Mouse (Mus musculus) C2C12 (cell line): Measurements from ENCODE around the gene Mocs2. TPM values are rescaled to one million over a fixed set of nuclear protein-coding genes. Genes with fewer than 3 reads are reported as not detected.

Experiments
- H3K27me3 ChIP-seq: one replicate; pipeline ENCODE4 v1.6.1; 2011; ENCODE audit not compliant: control insufficient read depth, insufficient read depth, insufficient read length
- H3K36me3 ChIP-seq: one replicate; pipeline ENCODE4 v1.6.1; 2011; ENCODE audit not compliant: control insufficient read depth, insufficient read depth
- H3K4me3 ChIP-seq: one replicate; pipeline ENCODE4 v1.5.1; 2011; ENCODE audit warnings: mild to moderate bottlenecking, control low read depth; ENCODE audit not compliant: poor library complexity, insufficient read depth, severe bottlenecking
- H3K79me2 ChIP-seq: one replicate; pipeline ENCODE4 v1.6.1; 2011; ENCODE audit not compliant: control insufficient read depth, insufficient read depth
- H3K79me3 ChIP-seq: one replicate; pipeline ENCODE4 v1.6.1; 2011; ENCODE audit warnings: low read depth, control low read depth
- H3ac ChIP-seq: one replicate; pipeline ENCODE3; 2011; ENCODE audit warnings: low read depth; ENCODE audit not compliant: control insufficient read depth, insufficient read length
- CEBPB ChIP-seq: IDR thresholded peaks from one replicate; pipeline ENCODE4 v1.6.1; 2011; ENCODE audit warnings: low read depth, mild to moderate bottlenecking, control low read depth, moderate library complexity
- CTCF ChIP-seq: IDR thresholded peaks from one replicate; pipeline ENCODE4 v1.5.1; 2011; ENCODE audit not compliant: control insufficient read depth, insufficient read depth, insufficient read length
- FOSL1 ChIP-seq: IDR thresholded peaks from one replicate; pipeline ENCODE4 v1.8.0; 2011; ENCODE audit warnings: mild to moderate bottlenecking, low read length; ENCODE audit not compliant: poor library complexity, insufficient read depth, severe bottlenecking
- MAX ChIP-seq: IDR thresholded peaks from one replicate; pipeline ENCODE4 v1.6.1; 2011; ENCODE audit warnings: mild to moderate bottlenecking, control low read depth
- MYOD1 ChIP-seq: IDR thresholded peaks from one replicate; pipeline ENCODE4 v1.6.1; 2011; ENCODE audit warnings: low read depth; ENCODE audit not compliant: control insufficient read depth, insufficient read length
- MYOG ChIP-seq: IDR thresholded peaks from one replicate; pipeline ENCODE4 v1.6.1; 2011; ENCODE audit not compliant: control insufficient read depth, insufficient read length; ENCODE audit errors: extremely low read depth
- USF1 ChIP-seq: IDR thresholded peaks from one replicate; pipeline ENCODE4 v1.6.1; 2011; ENCODE audit warnings: low read depth, mild to moderate bottlenecking, control low read depth, moderate library complexity
- polyA plus RNA-seq: library from polyadenylated mRNA; unstranded; fragments of >200 nt; fragmentation: generic; extraction: Trizol; gene quantifications from one replicate; pipeline ENCODE4 v1.2.1, GENCODE M21; 2012; ENCODE audit warnings: missing spikeins

Gene Mocs2
- polyA plus RNA-seq, 1 experiment: 28.2 TPM

- H3K36me3 ChIP-seq: peaks cover 4% of the 10 kb centered on the region
- no peaks in the 10 kb centered on the region for H3K79me3 ChIP-seq
- no peaks in the 10 kb centered on the region for H3K27me3 ChIP-seq
- no peak overlapping the region for H3ac ChIP-seq
- TF ChIP-seq CTCF (no peak), FOSL1 (no peak), MYOG (no peak), MAX (no peak), USF1 (no peak), MYOD1 (no peak), CEBPB (no peak)
- no peak overlapping the region for H3K4me3 ChIP-seq
- H3K79me2 ChIP-seq: no peaks in the 10 kb centered on the region
Measured at GRCm38 (mm10) chr13:114833351-114833750, 15.3 kb downstream of the Mocs2 start.

- Histone ChIP-seq H3K27me3 (no peaks in the 10 kb centered on the region), H3K4me3 (no peak overlapping the region), H3K36me3 (peaks cover 4% of the 10 kb centered on the region), H3K79me2 (no peaks in the 10 kb centered on the region), H3ac (no peak overlapping the region), H3K79me3 (no peaks in the 10 kb centered on the region)
- no peak for TF ChIP-seq MAX
- no peak for TF ChIP-seq CTCF
- no peak for TF ChIP-seq CEBPB
- TF ChIP-seq MYOG: no peak
- no peak for TF ChIP-seq USF1
- no peak for TF ChIP-seq MYOD1
- TF ChIP-seq FOSL1: no peak
Measured at GRCm38 (mm10) chr13:114834580-114834979, 16.5 kb downstream of the Mocs2 start.

- H3K4me3 ChIP-seq: no peak overlapping the region
- H3K79me2 ChIP-seq: no peaks in the 10 kb centered on the region
- TF ChIP-seq CTCF: no peak
- no peak for TF ChIP-seq MYOD1
- no peak for TF ChIP-seq MYOG
- no peak for TF ChIP-seq USF1
- TF ChIP-seq MAX: no peak
- no peak for TF ChIP-seq FOSL1
- no peak for TF ChIP-seq CEBPB
Measured at GRCm38 (mm10) chr13:114837061-114837460, 19.0 kb downstream of the Mocs2 start.

GRCm38 (mm10) chr13:114838535-114838990, 20.5 kb downstream of the Mocs2 start:
- H3K4me3 ChIP-seq: no peak overlapping the region
- no peak for TF ChIP-seq MAX
- H3K79me2 ChIP-seq: no peaks in the 10 kb centered on the region

More at GRCm38 (mm10) chr13:114837061-114837460, 19.0 kb downstream of the Mocs2 start:
- no peak overlapping the region for H3ac ChIP-seq
- no peaks in the 10 kb centered on the region for H3K27me3 ChIP-seq
- no peaks in the 10 kb centered on the region for H3K79me3 ChIP-seq
- H3K36me3 ChIP-seq: no peaks in the 10 kb centered on the region

GRCm38 (mm10) chr13:114839098-114839497, 21.1 kb downstream of the Mocs2 start:
- Histone ChIP-seq H3K4me3 (no peak overlapping the region), H3K79me2 (no peaks in the 10 kb centered on the region), H3K79me3 (no peaks in the 10 kb centered on the region), H3K27me3 (no peaks in the 10 kb centered on the region), H3ac (no peak overlapping the region), H3K36me3 (no peaks in the 10 kb centered on the region)
- no peak for TF ChIP-seq USF1
- TF ChIP-seq MAX: no peak
- no peak for TF ChIP-seq FOSL1
- no peak for TF ChIP-seq CTCF
- no peak for TF ChIP-seq MYOG
- no peak for TF ChIP-seq MYOD1

More at GRCm38 (mm10) chr13:114838535-114838990, 20.5 kb downstream of the Mocs2 start:
- no peaks in the 10 kb centered on the region for H3K79me3 ChIP-seq
- no peaks in the 10 kb centered on the region for H3K36me3 ChIP-seq
- H3K27me3 ChIP-seq: no peaks in the 10 kb centered on the region
- no peak overlapping the region for H3ac ChIP-seq

- Histone ChIP-seq H3K27me3 (no peaks in the 10 kb centered on the region), H3ac (no peak overlapping the region), H3K79me3 (no peaks in the 10 kb centered on the region), H3K36me3 (no peaks in the 10 kb centered on the region), H3K4me3 (no peak overlapping the region), H3K79me2 (no peaks in the 10 kb centered on the region)
- TF ChIP-seq FOSL1 (no peak), USF1 (no peak), CTCF (no peak), MYOD1 (no peak), MYOG (no peak)
Measured at GRCm38 (mm10) chr13:114840545-114840944, 22.5 kb downstream of the Mocs2 start.
